ENCODE assay signal across 8 mouse cellular contexts in genomic region chr11:65124913-65125418, GRCm38 (mm10). TPM values are rescaled to one million over a fixed set of nuclear protein-coding genes. Genes with fewer than 3 reads are reported as not detected.
A peak's percentile ranks its signal among the peaks of the same experiment; 100 is the strongest.
DNase-seq lines count a peak whose midpoint lies in the region; ATAC-seq lines count a peak whose summit lies in the region.
"Had no signal": no experiment of that assay in that cellular context is flagged by ENCODE, and none has a peak within 500 bp of the region (broad histone marks: within the 10 kb centered on the region; RNA-seq: fewer than 3 reads in every experiment).

No protein-coding gene starts in this region.

- WGBS in hindbrain, embryonic 13.5 days: 67% methylated on average over 8 of the region's 8 CpGs
- 63% methylated on average over 8 of the region's 8 CpGs for WGBS in limb, embryonic 12.5 days

- peak; percentile 90 for ATAC-seq in hindbrain, embryonic 13.5 days (ENCODE audit: low FRiP score)
- peak; percentile 59; the same call in 1 of the 2 replicates for ATAC-seq in limb, embryonic 12.5 days (ENCODE audit: insufficient number of reproducible peaks, insufficient read depth, low FRiP score, low TSS enrichment, low read depth)
- ATAC-seq in granulocyte monocyte progenitor cell, adult 5-6 weeks (replicated peaks; ENCODE audit: poor library complexity, severe bottlenecking): no peak

- H3K9ac ChIP-seq in hindbrain, embryonic 13.5 days: peak overlapping the region; percentile 29; the same call in 1 of the 2 replicates
- no peak overlapping the region for H3K9ac ChIP-seq in limb, embryonic 12.5 days (replicated peaks)

- DNase-seq in adrenal gland, postnatal 36 days: peak; percentile 31 to 34
- peak; percentile 81 to 82 for DNase-seq in cerebellum, postnatal 10 days
- DNase-seq in gastrocnemius, adult 18-20 months (ENCODE audit: low spot score): peak; percentile 36
- peak; percentile 58 for DNase-seq in retina, postnatal 7 days (ENCODE audit: low read depth, low spot score)

- H3K4me2 ChIP-seq in hindbrain, embryonic 13.5 days: no peak overlapping the region
- H3K4me2 ChIP-seq in limb, embryonic 12.5 days: no peak overlapping the region

- H3K36me3 ChIP-seq in hindbrain, embryonic 13.5 days: no peaks in the 10 kb centered on the region
- no peaks in the 10 kb centered on the region for H3K36me3 ChIP-seq in limb, embryonic 12.5 days

- H3K9me3 ChIP-seq in hindbrain, embryonic 13.5 days: no peaks in the 10 kb centered on the region
- no peaks in the 10 kb centered on the region for H3K9me3 ChIP-seq in limb, embryonic 12.5 days

- H3K4me1 ChIP-seq in hindbrain, embryonic 13.5 days (replicated peaks): peaks cover 26% of the 10 kb centered on the region
- H3K4me1 ChIP-seq in limb, embryonic 12.5 days (replicated peaks): peaks cover 10% of the 10 kb centered on the region

- no peak overlapping the region for H3K4me3 ChIP-seq in hindbrain, embryonic 13.5 days
- H3K4me3 ChIP-seq in limb, embryonic 12.5 days (replicated peaks): no peak overlapping the region
- H3K4me3 ChIP-seq: left cerebral cortex, adult 2 months had no signal

- H3K27me3 ChIP-seq in hindbrain, embryonic 13.5 days: no peaks in the 10 kb centered on the region
- no peaks in the 10 kb centered on the region for H3K27me3 ChIP-seq in limb, embryonic 12.5 days

- H3K27ac ChIP-seq in hindbrain, embryonic 13.5 days: peak overlapping the region; percentile 69
- H3K27ac ChIP-seq in limb, embryonic 12.5 days: no peak overlapping the region
- H3K27ac ChIP-seq: left cerebral cortex, adult 2 months had no signal

RNA-seq across cellular contexts. Expression of gene 1700086D15Rik, which starts 34.7 kb away (rescaled TPM):
- under 1 TPM; 0.33 to 0.36 TPM for total RNA-seq in adrenal gland, postnatal 36 days (2021)
- total RNA-seq in gastrocnemius, adult 18-20 months (2021): under 1 TPM in 1 of 2 experiments, not detected in 1; 0.21 TPM
- polyA plus RNA-seq in hindbrain, embryonic 13.5 days (2015; fragmentation: Nextera tagmentation; extraction: Ambion mirVana): 0.30 TPM in 1 of 2 replicates, not detected in the other
- polyA plus RNA-seq in limb, embryonic 12.5 days (2016; fragmentation: Nextera tagmentation; extraction: Ambion mirVana): not detected in 2 replicates
- total RNA-seq in granulocyte monocyte progenitor cell, adult 5-6 weeks (2014; fragmentation: Nextera tagmentation): not detected in 2 replicates
- not detected in 2 replicates for total RNA-seq in granulocyte monocyte progenitor cell, adult 5-6 weeks (2017)

RNA-seq across cellular contexts. Expression of gene Arhgap44, which starts 37.8 kb away (rescaled TPM):
- 10 to 100 TPM in 1 of 2 experiments, 1 to 10 TPM in 1; 8.3 to 10.6 TPM for total RNA-seq in adrenal gland, postnatal 36 days (2021)
- total RNA-seq in gastrocnemius, adult 18-20 months (2021): 10 to 100 TPM in 1 of 2 experiments, 1 to 10 TPM in 1; 9.2 to 11.4 TPM
- 9.3 and 9.9 TPM in 2 replicates for polyA plus RNA-seq in hindbrain, embryonic 13.5 days (2015; fragmentation: Nextera tagmentation; extraction: Ambion mirVana)
- polyA plus RNA-seq in limb, embryonic 12.5 days (2016; fragmentation: Nextera tagmentation; extraction: Ambion mirVana): 4.1 and 5.0 TPM in 2 replicates
- not detected in 2 replicates for total RNA-seq in granulocyte monocyte progenitor cell, adult 5-6 weeks (2014; fragmentation: Nextera tagmentation)
- total RNA-seq in granulocyte monocyte progenitor cell, adult 5-6 weeks (2017): not detected in 2 replicates

Comparison
In these comparisons a context has a peak if more than half of its experiments do, and no peak if none do; other contexts are left out.
1. RNA of gene Arhgap44, which starts 37.8 kb away (total RNA-seq): 9.2 to 11.4 TPM in gastrocnemius, adult 18-20 months and 8.3 to 10.6 TPM in adrenal gland, postnatal 36 days; not detected in granulocyte monocyte progenitor cell, adult 5-6 weeks; every median in the first group is over 4 times any median in the second.
2. Peak in every context shown above with its lines, with median percentiles within 50 percentile points of each other: DNase-seq.